Comparison of ENCODE assay signal across 8 mouse cellular contexts in the genomic region with DNA sequence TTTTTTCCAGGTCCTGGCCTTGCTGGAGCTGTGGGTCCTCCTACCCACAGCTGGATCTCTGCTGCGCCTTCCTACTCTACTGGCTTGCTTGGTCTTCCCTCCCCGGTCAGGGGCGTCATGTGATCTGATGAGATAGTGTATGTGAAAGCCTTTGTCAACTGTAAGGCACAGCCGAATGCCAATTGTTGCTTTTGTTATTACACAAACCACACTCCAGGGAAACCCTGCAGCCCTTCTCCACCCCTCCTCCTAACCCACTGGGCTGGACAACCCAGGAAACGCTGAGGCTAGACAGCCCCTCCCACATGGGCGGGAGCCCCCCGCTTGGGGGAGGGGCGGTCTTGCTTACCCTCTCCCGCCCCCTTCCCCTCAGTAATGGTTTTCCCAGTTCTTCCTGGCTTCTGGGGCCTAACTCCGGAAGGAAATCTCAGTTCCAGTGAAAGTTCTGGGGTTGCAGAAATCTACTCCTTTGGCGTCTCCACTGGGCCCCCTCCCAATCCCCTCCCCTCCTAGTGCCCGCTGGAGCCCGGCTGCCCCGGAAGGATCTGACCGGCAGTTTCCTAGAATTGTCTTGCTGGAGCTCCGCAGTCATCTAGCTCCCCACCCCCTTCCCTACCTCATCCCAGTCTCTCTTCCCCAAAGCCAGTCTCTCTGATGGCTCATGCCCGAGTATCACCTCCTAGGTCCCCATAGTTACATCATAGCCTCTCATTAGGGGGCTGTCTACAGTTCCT. TPM values are rescaled to one million over a fixed set of nuclear protein-coding genes. Genes with fewer than 3 reads are reported as not detected.
DNase-seq lines count a peak whose midpoint lies in the region; ATAC-seq lines count a peak whose summit lies in the region.

No protein-coding gene starts in this region.

- DNase-seq in MN1 (ENCODE audit: low spot score): peak; percentile 96
- peak; percentile 32 for DNase-seq in cerebellum, adult 9-10 months
- peak; percentile 77 for DNase-seq in frontal cortex, postnatal 10 days (ENCODE audit: low spot score in 2 of 2)
- peak; percentile 93 for DNase-seq in hindbrain, embryonic 11.5 days (ENCODE audit: low spot score)
- peak; percentile 88 for DNase-seq in layer of hippocampus, adult 9-11 months
- DNase-seq in ovary, postnatal 10 days (ENCODE audit: low spot score): peak; percentile 75
- peak; percentile 79 for DNase-seq in urinary bladder, postnatal 14 days (ENCODE audit: low spot score)

- no peaks in the 10 kb centered on the region for H3K9me3 ChIP-seq in hindbrain, embryonic 11.5 days (ENCODE audit: control insufficient read depth, low read length)
- no peaks in the 10 kb centered on the region for H3K9me3 ChIP-seq in lung, embryonic 15.5 days

- H3K4me3 ChIP-seq in hindbrain, embryonic 11.5 days (ENCODE audit: low read depth, low read length): peak overlapping the region; percentile 13; the same call in 1 of the 2 replicates
- H3K4me3 ChIP-seq in lung, embryonic 15.5 days: peak overlapping the region; percentile 32

- H3K4me2 ChIP-seq in hindbrain, embryonic 11.5 days (replicated peaks; ENCODE audit: low read depth, low read length): peak overlapping the region; percentile 25
- H3K4me2 ChIP-seq in lung, embryonic 15.5 days: peak overlapping the region; percentile 54

- no peaks in the 10 kb centered on the region for H3K27me3 ChIP-seq in hindbrain, embryonic 11.5 days (ENCODE audit: control insufficient read depth, insufficient read depth, low read length)
- no peaks in the 10 kb centered on the region for H3K27me3 ChIP-seq in lung, embryonic 15.5 days

- no peaks in the 10 kb centered on the region for H3K36me3 ChIP-seq in hindbrain, embryonic 11.5 days (ENCODE audit: control insufficient read depth, insufficient read depth, low read length)
- H3K36me3 ChIP-seq in lung, embryonic 15.5 days: no peaks in the 10 kb centered on the region

- peak overlapping the region; percentile 28 for H3K9ac ChIP-seq in hindbrain, embryonic 11.5 days (ENCODE audit: low read depth, low read length)
- peak overlapping the region; percentile 25 for H3K9ac ChIP-seq in lung, embryonic 15.5 days

- no peaks in the 10 kb centered on the region; the same call in 1 of the 2 replicates for H3K4me1 ChIP-seq in hindbrain, embryonic 11.5 days (replicated peaks; ENCODE audit: control insufficient read depth, insufficient read depth, low read length)
- H3K4me1 ChIP-seq in lung, embryonic 15.5 days: peaks cover 21% of the 10 kb centered on the region

- H3K27ac ChIP-seq in hindbrain, embryonic 11.5 days (ENCODE audit: low read depth, low read length): peak overlapping the region; percentile 86
- peak overlapping the region; percentile 95 for H3K27ac ChIP-seq in lung, embryonic 15.5 days

- WGBS in hindbrain, embryonic 11.5 days: 2% methylated on average over 17 of the region's 17 CpGs
- WGBS in lung, embryonic 15.5 days: under 1% methylated on average over 17 of the region's 17 CpGs

- ATAC-seq in hindbrain, embryonic 11.5 days (ENCODE audit: low FRiP score): peak; percentile 95
- peak; percentile 96 for ATAC-seq in lung, embryonic 15.5 days (ENCODE audit: borderline replicate concordance, extremely low read depth, low FRiP score, low TSS enrichment)

RNA-seq across cellular contexts. Expression of gene Ints3, which starts 13.1 kb away (rescaled TPM):
- polyA plus RNA-seq in hindbrain, embryonic 11.5 days (2014; fragmentation: Nextera tagmentation; extraction: Ambion mirVana): 34.2 and 34.7 TPM in 2 replicates
- 30.8 and 33.3 TPM in 2 replicates for polyA plus RNA-seq in lung, embryonic 15.5 days (2015; fragmentation: Nextera tagmentation; extraction: Ambion mirVana)

RNA-seq across cellular contexts. Expression of gene Npr1, which starts 19.1 kb away (rescaled TPM):
- 2.5 and 3.7 TPM in 2 replicates for polyA plus RNA-seq in hindbrain, embryonic 11.5 days (2014; fragmentation: Nextera tagmentation; extraction: Ambion mirVana)
- polyA plus RNA-seq in lung, embryonic 15.5 days (2015; fragmentation: Nextera tagmentation; extraction: Ambion mirVana): 17.3 and 21.0 TPM in 2 replicates

RNA-seq across cellular contexts. Expression of gene Ilf2, which starts 29.4 kb away (rescaled TPM):
- polyA plus RNA-seq in hindbrain, embryonic 11.5 days (2014; fragmentation: Nextera tagmentation; extraction: Ambion mirVana): 364 and 368 TPM in 2 replicates
- 208 and 219 TPM in 2 replicates for polyA plus RNA-seq in lung, embryonic 15.5 days (2015; fragmentation: Nextera tagmentation; extraction: Ambion mirVana)

RNA-seq across cellular contexts. Expression of gene Snapin, which starts 44.3 kb away (rescaled TPM):
- 72.3 and 77.9 TPM in 2 replicates for polyA plus RNA-seq in hindbrain, embryonic 11.5 days (2014; fragmentation: Nextera tagmentation; extraction: Ambion mirVana)
- polyA plus RNA-seq in lung, embryonic 15.5 days (2015; fragmentation: Nextera tagmentation; extraction: Ambion mirVana): 77.3 and 85.6 TPM in 2 replicates

RNA-seq across cellular contexts. Expression of gene Slc27a3, which starts 56.8 kb away (rescaled TPM):
- 13.5 and 14.8 TPM in 2 replicates for polyA plus RNA-seq in hindbrain, embryonic 11.5 days (2014; fragmentation: Nextera tagmentation; extraction: Ambion mirVana)
- polyA plus RNA-seq in lung, embryonic 15.5 days (2015; fragmentation: Nextera tagmentation; extraction: Ambion mirVana): 25.7 and 25.8 TPM in 2 replicates

Comparison
In these comparisons a context has a peak if more than half of its experiments do, and no peak if none do; other contexts are left out.
1. Peak in every context shown above with its lines: DNase-seq, ATAC-seq, H3K4me3 ChIP-seq and H3K27ac ChIP-seq.
2. DNase-seq: peak in every context shown above with its lines; median percentile 96 in MN1; 93 in hindbrain, embryonic 11.5 days; 88 in layer of hippocampus, adult 9-11 months; 79 in urinary bladder, postnatal 14 days; 77 in frontal cortex, postnatal 10 days; 75 in ovary, postnatal 10 days; 32 in cerebellum, adult 9-10 months.